In the genomic region with DNA sequence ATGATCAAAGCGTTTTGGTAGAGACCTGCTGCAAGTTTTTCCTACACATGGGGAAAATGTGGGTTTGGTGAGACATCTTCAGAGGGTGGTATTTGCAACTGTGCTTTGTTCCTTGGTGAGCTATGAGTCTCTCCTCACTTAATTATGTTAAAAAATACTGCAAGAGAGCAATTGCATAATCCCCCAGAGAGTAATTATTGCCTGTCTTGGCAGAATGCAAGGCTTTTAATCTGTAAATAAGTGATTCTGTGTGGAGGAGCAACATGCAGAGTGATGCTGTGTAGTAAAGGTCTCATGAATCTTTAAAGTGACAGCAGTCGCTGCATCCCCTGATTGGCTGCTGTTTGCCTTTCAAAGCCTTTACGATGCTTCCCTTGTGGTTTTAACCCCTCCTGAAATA, we compare ENCODE assay signal across 14 mouse cellular contexts.
DNase-seq lines count a peak whose midpoint lies in the region; ATAC-seq lines count a peak whose summit lies in the region.
"Had no signal": no experiment of that assay in that cellular context is flagged by ENCODE, and none has a peak within 500 bp of the region (broad histone marks: within the 10 kb centered on the region; RNA-seq: fewer than 3 reads in every experiment).

No protein-coding gene starts in this region.

- 0 out of 2 replicates have a peak, but pooled peaks have one; percentile 30 for ATAC-seq in midbrain, embryonic 11.5 days (ENCODE audit: low FRiP score)
- peak; percentile 76 for ATAC-seq in inflammation-experienced regulatory T-cells, adult 6 months

- no peaks in the 10 kb centered on the region for H3K36me3 ChIP-seq in midbrain, embryonic 11.5 days (ENCODE audit: control insufficient read depth, insufficient read depth, low read length)
- H3K36me3 ChIP-seq in midbrain, embryonic 10.5 days = no peaks in the 10 kb centered on the region
- H3K36me3 ChIP-seq: heart, embryonic 15.5 days; liver, embryonic 13.5 days had no signal

- H3K27ac ChIP-seq in midbrain, embryonic 11.5 days (ENCODE audit: low read depth, low read length) = no peak overlapping the region
- H3K27ac ChIP-seq in midbrain, embryonic 10.5 days (replicated peaks) = no peak overlapping the region
- H3K27ac ChIP-seq: heart, embryonic 15.5 days; liver, embryonic 13.5 days had no signal

- H3K4me3 ChIP-seq in midbrain, embryonic 11.5 days (ENCODE audit: low read depth, low read length) = no peak overlapping the region
- no peak overlapping the region for H3K4me3 ChIP-seq in midbrain, embryonic 10.5 days
- H3K4me3 ChIP-seq: erythroblast, embryonic 14.5 days; heart, embryonic 15.5 days; liver, embryonic 13.5 days had no signal

- H3K27me3 ChIP-seq in midbrain, embryonic 11.5 days (ENCODE audit: control insufficient read depth, insufficient read depth, low read length) = no peaks in the 10 kb centered on the region
- no peaks in the 10 kb centered on the region for H3K27me3 ChIP-seq in midbrain, embryonic 10.5 days (ENCODE audit: low read depth, poor library complexity, severe bottlenecking)
- H3K27me3 ChIP-seq: heart, embryonic 15.5 days; liver, embryonic 13.5 days had no signal

- intact Hi-C loops in heart, postnatal 36 days (cut with DNase I) = no loop called here
- intact Hi-C loops in heart, postnatal 14 days (cut with DNase I) = no loop called here

- no peaks in the 10 kb centered on the region for H3K9me3 ChIP-seq in midbrain, embryonic 11.5 days (ENCODE audit: control insufficient read depth, low read length)
- H3K9me3 ChIP-seq in midbrain, embryonic 10.5 days (replicated peaks) = no peaks in the 10 kb centered on the region
- H3K9me3 ChIP-seq: heart, embryonic 15.5 days; liver, embryonic 13.5 days had no signal

- H3K4me1 ChIP-seq in midbrain, embryonic 11.5 days (ENCODE audit: control insufficient read depth, insufficient read depth, low read length) = no peaks in the 10 kb centered on the region
- no peaks in the 10 kb centered on the region for H3K4me1 ChIP-seq in midbrain, embryonic 10.5 days
- H3K4me1 ChIP-seq: heart, embryonic 15.5 days; liver, embryonic 13.5 days had no signal

- 63% methylated on average over 3 of the region's 3 CpGs for WGBS in midbrain, embryonic 11.5 days
- whole genome bisulfite sequencing in midbrain, embryonic 10.5 days = 69% methylated on average over 3 of the region's 3 CpGs

- no peak overlapping the region for H3K4me2 ChIP-seq in midbrain, embryonic 11.5 days
- H3K4me2 ChIP-seq: heart, embryonic 15.5 days; liver, embryonic 13.5 days had no signal

- H3K9ac ChIP-seq in midbrain, embryonic 11.5 days (ENCODE audit: low read length) = no peak overlapping the region
- H3K9ac ChIP-seq: heart, embryonic 15.5 days; liver, embryonic 13.5 days had no signal

- peak; percentile 37 to 49 for DNase-seq in heart, adult 9 months (ENCODE audit: low spot score in 2 of 2)
- no peak for DNase-seq in heart, postnatal 36 days
- no peak for DNase-seq in midbrain, embryonic 11.5 days (ENCODE audit: low spot score, missing footprints)
- DNase-seq in midbrain, embryonic 10.5 days (ENCODE audit: low spot score) = no peak
- peak; percentile 39 for DNase-seq in telencephalon, adult 2 months (ENCODE audit: low read depth, low spot score)
- no peak for DNase-seq in frontal cortex, postnatal 36 days (ENCODE audit: low spot score in 2 of 2)
- DNase-seq in heart, postnatal 14 days = no peak
- DNase-seq: adrenal gland, postnatal 25 days; cerebellum, postnatal 25 days; liver, embryonic 13.5 days; thymus, adult 2 months had no signal

Comparison
In these comparisons a context has a peak if more than half of its experiments do, and no peak if none do; other contexts are left out.
1. DNase-seq: peak in heart, adult 9 months (2 of 2) and telencephalon, adult 2 months (single experiment); none in heart, postnatal 36 days (0 of 2), midbrain, embryonic 11.5 days (single experiment), midbrain, embryonic 10.5 days (single experiment), frontal cortex, postnatal 36 days (0 of 2) and heart, postnatal 14 days (0 of 2).